Mouse (Mus musculus): ENCODE results near the gene Olfr916.

Olfr916 gene

GRCm38 (mm10) chr9:38659775-38660174, at the start of gene Olfr916:
Olfr916 (minus strand) TSS chr9:38659875.
- DNase-seq (ENCODE audit: low spot score), result no peak

GRCm38 (mm10) chr9:38674501-38674900, 14.8 kb upstream of the Olfr916 start, which contains the start of gene Olfr918:
Olfr918 (minus strand) TSS chr9:38674601.
- no peak for DNase-seq (ENCODE audit: low spot score)

GRCm38 (mm10) chr9:38672887-38673286, 13.2 kb upstream of the Olfr916 start:
- DNase-seq (ENCODE audit: low spot score), result no peak

GRCm38 (mm10) chr9:38665742-38666141, 6.1 kb upstream of the Olfr916 start, which contains the start of gene Olfr917:
Olfr917 (minus strand) TSS chr9:38665842.
- no peak for DNase-seq (ENCODE audit: low spot score)

GRCm38 (mm10) chr9:38632406-38632805, 27.3 kb downstream of the Olfr916 start:
- no peak for DNase-seq (ENCODE audit: low spot score)

Data from layer of hippocampus, adult 11-12 months (tissue).